Mouse (Mus musculus): Measurements from ENCODE around the gene Map4.

Map4 gene

GRCm38 (mm10) chr9:110132921-110133320 is 201.7 kb downstream of the Map4 start:
- no peak for DNase-seq

All from kidney, adult 8-10 months (tissue).